Mouse (Mus musculus) cerebellum, adult 2 months (tissue): ENCODE measurements around the gene Gm49383. TPM values are rescaled to one million over a fixed set of nuclear protein-coding genes. Genes with fewer than 3 reads are reported as not detected.
A peak's percentile ranks its signal among the peaks of the same experiment; 100 is the strongest.
"Not testable (repeated sequence)": the region's sequence is repeated elsewhere in the genome, so short reads cannot be mapped to it uniquely, and the experiment has no call there.

Experiments used
- DNase-seq, 2 experiments: peaks; one replicate each; pipeline ENCODE4 v3.0.0; 2021
- H3K27ac ChIP-seq: fragments of 200-500 bp; 2 replicates; pipeline ENCODE4 v1.5.1; 2012; ENCODE audit warnings: low read length, control low read depth, inconsistent platforms; ENCODE audit not compliant: insufficient read depth
- H3K27me3 ChIP-seq: fragments of 200-500 bp; 2 replicates; pipeline ENCODE4 v1.6.1; 2012; ENCODE audit warnings: inconsistent platforms, mild to moderate bottlenecking, low read length, moderate library complexity; ENCODE audit not compliant: control insufficient read depth, insufficient read depth
- H3K4me1 ChIP-seq: fragments of 200-500 bp; 2 replicates; pipeline ENCODE4 v1.6.1; 2011; ENCODE audit warnings: low read length; ENCODE audit not compliant: control insufficient read depth, insufficient read depth
- H3K4me3 ChIP-seq: fragments of 200-500 bp; replicated peaks from 2 replicates; pipeline ENCODE3; 2011; ENCODE audit warnings: mild to moderate bottlenecking, low read depth, low read length, control low read depth; ENCODE audit not compliant: insufficient read depth
- CTCF ChIP-seq: fragments of 200-500 bp; IDR thresholded peaks from 2 replicates; pipeline ENCODE4 v1.5.1; 2011; ENCODE audit warnings: low read depth, mild to moderate bottlenecking, control low read depth, low read length, moderate library complexity, borderline replicate concordance; ENCODE audit not compliant: insufficient read depth
- POLR2A ChIP-seq: fragments of 200-500 bp; IDR thresholded peaks from 2 replicates; pipeline ENCODE4 v1.6.1; 2011; ENCODE audit warnings: low read length, control low read depth, borderline replicate concordance; ENCODE audit not compliant: insufficient read depth
- WGBS: fragments of 180-500 bp; shearing (Covaris S2); methylation state at CpG from one replicate; pipeline ENCODE4 v1.1.7; 2018; 5-methylcytosine and 5-hydroxymethylcytosine counted together
- polyA plus RNA-seq: library from polyadenylated mRNA; depleted of rRNA; stranded (reverse); fragments of >200 nt; gene quantifications from 2 replicates; pipeline ENCODE4 v1.2.3, GENCODE M21; 2012

The Gm49383 gene
- polyA plus RNA-seq, 1 experiment, result 3.2 TPM

- peak within 1 kb of the TSS; percentile 78 for H3K4me3 ChIP-seq
- WGBS, result under 1% methylated on average over 40 of the region's 40 CpGs
- no peak; the same call in 1 of the 2 replicates for TF ChIP-seq POLR2A
- TF ChIP-seq CTCF, result no peak
- no peaks in the 10 kb centered on the region for H3K27me3 ChIP-seq
- DNase-seq, result peak; percentile 82 to 94
- peak within 1 kb of the TSS; percentile 80; the same call in 1 of the 2 replicates for H3K27ac ChIP-seq
- H3K4me1 ChIP-seq, result no peaks in the 10 kb centered on the region
Measured at GRCm38 (mm10) chr12:69168461-69169106, 28.3 kb downstream of the Gm49383 start, which contains the start of gene Lrr1. Lrr1 (plus strand) TSS chr12:69168814.

DNA sequence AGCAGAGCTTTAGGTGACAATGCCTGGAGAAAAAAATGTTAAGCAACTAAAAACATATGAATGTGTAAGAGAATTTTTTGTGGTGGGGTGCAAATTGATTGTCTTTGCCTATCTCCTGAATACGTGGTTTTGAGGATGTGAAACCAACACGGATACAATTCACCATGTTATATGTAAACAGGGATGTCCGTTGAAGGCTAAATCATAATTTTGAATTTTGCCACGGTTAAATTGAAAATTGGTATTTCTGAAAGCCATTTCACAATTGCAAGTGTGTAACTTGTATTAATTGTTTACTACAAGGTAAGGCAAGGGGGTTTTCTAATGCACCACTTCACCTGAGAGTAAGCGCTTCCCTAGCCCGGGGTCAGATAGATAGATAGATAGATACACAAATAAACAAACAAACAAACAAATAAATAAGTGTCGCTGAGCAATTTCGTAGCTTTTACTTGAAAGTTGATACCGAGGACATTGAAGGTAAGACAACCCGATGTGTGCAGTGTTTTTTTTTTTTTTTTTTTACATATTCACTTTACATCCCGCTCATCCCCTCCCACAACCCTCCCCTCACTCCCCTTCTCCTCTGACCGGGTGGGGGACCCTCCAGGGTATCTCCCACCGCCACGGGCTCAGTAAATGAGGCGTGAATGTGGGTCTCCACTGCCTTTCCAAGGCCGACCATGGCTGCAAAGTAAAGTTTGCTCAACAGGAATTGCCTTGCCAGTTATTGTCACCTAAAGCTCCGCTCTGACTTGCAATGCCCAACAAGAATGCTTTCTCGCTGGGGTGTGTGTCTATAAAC is 29.0 kb downstream of the Gm49383 start:
- no peak for DNase-seq
- Histone ChIP-seq H3K4me1 (no peaks in the 10 kb centered on the region), H3K27me3 (no peaks in the 10 kb centered on the region), H3K27ac (no peak overlapping the region), H3K4me3 (peak overlapping the region; percentile 78)
- WGBS, result 7% methylated on average over 18 of the region's 18 CpGs
- TF ChIP-seq CTCF (no peak), POLR2A (0 out of 2 replicates have a peak, but pooled peaks have one; percentile 18)

DNA sequence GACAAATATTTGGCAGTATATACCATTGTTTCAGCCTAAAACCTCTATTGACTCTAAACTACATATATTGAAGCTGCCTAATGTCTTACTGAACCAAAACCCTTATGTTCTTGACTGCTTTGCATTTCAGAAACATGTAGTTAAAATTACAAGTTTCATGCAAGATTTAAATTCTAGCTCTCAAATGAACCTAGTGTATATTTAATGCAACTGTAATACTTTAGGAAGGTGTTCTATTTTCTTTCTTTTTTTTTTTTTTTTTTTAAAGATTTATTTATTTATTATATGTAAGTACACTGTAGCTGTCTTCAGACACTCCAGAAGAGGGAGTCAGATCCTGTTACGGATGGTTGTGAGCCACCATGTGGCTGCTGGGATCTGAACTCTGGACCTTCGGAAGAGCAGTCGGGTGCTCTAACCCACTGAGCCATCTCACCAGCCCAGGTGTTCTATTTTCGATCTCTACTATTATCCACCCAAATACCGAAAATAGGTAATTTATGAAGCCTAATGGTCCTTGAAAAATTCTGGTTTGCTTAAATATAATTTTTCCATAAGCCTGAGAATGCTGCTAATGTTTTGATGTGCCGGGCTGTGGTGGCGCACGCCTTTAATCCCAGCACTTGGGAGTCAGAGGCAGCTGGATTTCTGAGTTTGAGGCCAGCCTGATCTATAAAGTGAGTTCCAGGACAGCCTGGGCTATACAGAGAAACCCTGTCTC is 29.9 kb downstream of the Gm49383 start:
- not testable (repeated sequence) for DNase-seq, H3K27ac ChIP-seq
- 56% methylated on average over 8 of the region's 8 CpGs for WGBS

GRCm38 (mm10) chr12:69164904-69165303 is 32.0 kb downstream of the Gm49383 start:
- Histone ChIP-seq H3K4me1 (no peaks in the 10 kb centered on the region), H3K27ac (no peak overlapping the region), H3K27me3 (no peaks in the 10 kb centered on the region), H3K4me3 (no peak overlapping the region)
- WGBS, result 53% methylated on average over 3 of the region's 3 CpGs
- TF ChIP-seq CTCF, result no peak
- TF ChIP-seq POLR2A, result no peak
- DNase-seq, result no peak

More for the DNA sequence above, 29.9 kb downstream of the Gm49383 start:
- not testable (repeated sequence) for H3K4me1 ChIP-seq, H3K4me3 ChIP-seq, H3K27me3 ChIP-seq

GRCm38 (mm10) chr12:69163586-69163985 is 33.3 kb downstream of the Gm49383 start:
- H3K4me1 ChIP-seq, H3K4me3 ChIP-seq, H3K27me3 ChIP-seq, H3K27ac ChIP-seq, DNase-seq: not testable (repeated sequence)
- 83% methylated on average over 4 of the region's 4 CpGs for WGBS

DNA sequence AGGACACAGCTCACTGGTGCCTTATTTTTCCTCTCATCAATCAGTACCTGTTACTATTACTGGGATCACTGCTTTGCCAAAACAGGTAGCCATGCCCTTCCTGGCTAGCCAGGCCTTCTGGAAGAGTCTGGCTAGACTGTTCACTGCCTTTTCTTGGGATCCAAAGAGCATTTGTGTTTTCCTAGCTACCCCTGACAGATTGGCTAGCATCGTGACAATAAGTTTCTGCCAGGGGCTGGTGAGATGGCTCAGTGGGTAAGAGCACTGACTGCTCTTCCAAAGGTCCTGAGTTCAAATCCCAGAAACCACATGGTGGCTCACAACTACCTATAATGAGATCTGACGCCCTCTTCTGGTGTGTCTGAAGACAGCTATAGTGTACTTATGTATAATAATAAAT is 36.2 kb downstream of the Gm49383 start:
- not testable (repeated sequence) for H3K27ac ChIP-seq, H3K27me3 ChIP-seq, H3K4me1 ChIP-seq, DNase-seq, H3K4me3 ChIP-seq
- 62% methylated on average over 2 of the region's 2 CpGs for WGBS

DNA sequence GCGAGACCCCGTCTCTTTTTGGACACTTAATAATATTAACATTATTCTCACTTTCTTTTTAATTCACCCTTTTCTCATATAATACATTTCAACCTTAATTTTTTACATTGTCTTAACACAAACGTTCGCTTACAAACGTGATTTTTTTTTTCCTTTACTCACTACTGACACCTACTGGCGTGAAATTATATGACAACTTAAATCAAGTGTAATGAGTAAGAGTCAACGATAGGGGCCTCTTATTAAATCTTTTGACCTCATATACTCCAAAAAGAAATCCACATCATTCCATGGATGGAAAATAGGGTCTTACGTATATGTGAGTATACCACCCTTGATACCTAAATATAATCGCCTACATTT is 37.3 kb downstream of the Gm49383 start:
- TF ChIP-seq POLR2A, result no peak
- 0 out of 2 replicates have a peak, but pooled peaks have one; percentile 22 for TF ChIP-seq CTCF
- 3% methylated on average over 9 of the region's 9 CpGs for WGBS
- Histone ChIP-seq H3K4me1 (no peaks in the 10 kb centered on the region), H3K4me3 (peak overlapping the region; percentile 15), H3K27ac (no peak overlapping the region), H3K27me3 (no peaks in the 10 kb centered on the region)
- DNase-seq, result peak; percentile 44 to 52
